Mouse (Mus musculus) liver, embryonic 14.5 days (tissue): ENCODE measurements around the gene Kcnk16.

Source experiments
- CTCF ChIP-seq: IDR thresholded peaks from 2 replicates; pipeline ENCODE4 v1.5.1; 2016; ENCODE audit warnings: antibody characterized with exemption, low read depth, control low read depth
- EP300 ChIP-seq: IDR thresholded peaks from 2 replicates; pipeline ENCODE4 v1.6.1; 2016; ENCODE audit warnings: antibody characterized with exemption, low read depth

- TF ChIP-seq EP300 (no peak), CTCF (no peak)
These were observed 35.7 kb downstream of the Kcnk16 start for GRCm38 (mm10) chr14:20233016-20233980.
